Mouse (Mus musculus): ENCODE measurements around the gene Ulk4. TPM values are rescaled to one million over a fixed set of nuclear protein-coding genes. Genes with fewer than 3 reads are reported as not detected.

Ulk4 gene
- polyA plus RNA-seq, 1 experiment from 2014 or later, result 143 TPM

GRCm38 (mm10) chr9:121299223-121299755, 22.3 kb upstream of the Ulk4 start:
- H3K4me3 ChIP-seq (replicated peaks), result peak overlapping the region; percentile 86; the same call in 1 of the 2 replicates
- no peak overlapping the region for H3K9ac ChIP-seq
- no peaks in the 10 kb centered on the region for H3K9me3 ChIP-seq (replicated peaks)
- H3K36me3 ChIP-seq, result no peaks in the 10 kb centered on the region
- H3K27ac ChIP-seq (replicated peaks), result no peak overlapping the region
- WGBS, result 77% methylated on average over 9 of the region's 9 CpGs
- ATAC-seq (ENCODE audit: insufficient number of reproducible peaks, low FRiP score, low TSS enrichment, low read depth), result no peak
- no peaks in the 10 kb centered on the region for H3K27me3 ChIP-seq
- H3K4me1 ChIP-seq, result peaks cover 49% of the 10 kb centered on the region
- peak overlapping the region; percentile 97; the same call in 1 of the 2 replicates for H3K4me2 ChIP-seq (replicated peaks)

GRCm38 (mm10) chr9:121298411-121299091, 21.6 kb upstream of the Ulk4 start:
- no peak for ATAC-seq (ENCODE audit: insufficient number of reproducible peaks, low FRiP score, low TSS enrichment, low read depth)
- Histone ChIP-seq H3K4me1 (peaks cover 45% of the 10 kb centered on the region), H3K27ac (replicated peaks) (peak overlapping the region; percentile 55; the same call in 1 of the 2 replicates), H3K4me3 (replicated peaks) (peak overlapping the region; percentile 86), H3K9me3 (replicated peaks) (no peaks in the 10 kb centered on the region), H3K36me3 (no peaks in the 10 kb centered on the region), H3K9ac (peak overlapping the region; percentile 85), H3K27me3 (0 out of 2 replicates have a peak, but pooled peaks cover 4% of the 10 kb centered on the region), H3K4me2 (replicated peaks) (peak overlapping the region; percentile 97)
- 28% methylated on average over 15 of the region's 15 CpGs for WGBS

GRCm38 (mm10) chr9:121298065-121298398, 21.0 kb upstream of the Ulk4 start:
- Histone ChIP-seq H3K4me2 (replicated peaks) (peak overlapping the region; percentile 97), H3K4me1 (peaks cover 42% of the 10 kb centered on the region), H3K9ac (peak overlapping the region; percentile 85), H3K36me3 (no peaks in the 10 kb centered on the region), H3K4me3 (replicated peaks) (peak overlapping the region; percentile 86), H3K27ac (replicated peaks) (peak overlapping the region; percentile 55; the same call in 1 of the 2 replicates), H3K9me3 (replicated peaks) (no peaks in the 10 kb centered on the region), H3K27me3 (0 out of 2 replicates have a peak, but pooled peaks cover 4% of the 10 kb centered on the region)
- no peak for ATAC-seq (ENCODE audit: insufficient number of reproducible peaks, low FRiP score, low TSS enrichment, low read depth)
- 3% methylated on average over 7 of the region's 7 CpGs for WGBS

GRCm38 (mm10) chr9:121297171-121298064, 20.4 kb upstream of the Ulk4 start, which contains the start of gene Trak1:
Trak1 (plus strand) TSS chr9:121297502.
- peak within 1 kb of the TSS; percentile 55; the same call in 1 of the 2 replicates for H3K27ac ChIP-seq (replicated peaks)
- peak; percentile 86 for ATAC-seq (ENCODE audit: insufficient number of reproducible peaks, low FRiP score, low TSS enrichment, low read depth)
- WGBS, result under 1% methylated on average over 65 of the region's 116 CpGs

GRCm38 (mm10) chr9:121295221-121295620, 18.2 kb upstream of the Ulk4 start:
- no peak for ATAC-seq (ENCODE audit: insufficient number of reproducible peaks, low FRiP score, low TSS enrichment, low read depth)
- WGBS, result 65% methylated on average over 7 of the region's 7 CpGs
- H3K27ac ChIP-seq (replicated peaks), result no peak overlapping the region
- no peak overlapping the region for H3K9ac ChIP-seq
- no peaks in the 10 kb centered on the region for H3K9me3 ChIP-seq (replicated peaks)
- peaks cover 28% of the 10 kb centered on the region for H3K4me1 ChIP-seq
- 0 out of 2 replicates have a peak, but pooled peaks cover 4% of the 10 kb centered on the region for H3K27me3 ChIP-seq
- no peaks in the 10 kb centered on the region for H3K36me3 ChIP-seq
- no peak overlapping the region for H3K4me2 ChIP-seq (replicated peaks)
- no peak overlapping the region for H3K4me3 ChIP-seq (replicated peaks)

More at GRCm38 (mm10) chr9:121297171-121298064, 20.4 kb upstream of the Ulk4 start, which contains the start of gene Trak1:
- peak within 1 kb of the TSS; percentile 86 for H3K4me3 ChIP-seq (replicated peaks)
- peak within 1 kb of the TSS; percentile 97 for H3K4me2 ChIP-seq (replicated peaks)
- peaks cover 40% of the 10 kb centered on the region for H3K4me1 ChIP-seq
- no peaks in the 10 kb centered on the region for H3K36me3 ChIP-seq
- H3K27me3 ChIP-seq, result 0 out of 2 replicates have a peak, but pooled peaks cover 4% of the 10 kb centered on the region
- peak within 1 kb of the TSS; percentile 85 for H3K9ac ChIP-seq
- no peaks in the 10 kb centered on the region for H3K9me3 ChIP-seq (replicated peaks)

GRCm38 (mm10) chr9:121293187-121293586, 16.2 kb upstream of the Ulk4 start:
- no peak overlapping the region for H3K27ac ChIP-seq (replicated peaks)
- 0 out of 2 replicates have a peak, but pooled peaks cover 4% of the 10 kb centered on the region for H3K27me3 ChIP-seq
- no peak for ATAC-seq (ENCODE audit: insufficient number of reproducible peaks, low FRiP score, low TSS enrichment, low read depth)
- no peaks in the 10 kb centered on the region for H3K36me3 ChIP-seq
- no peak overlapping the region for H3K4me3 ChIP-seq (replicated peaks)
- 70% methylated on average over 7 of the region's 7 CpGs for WGBS
- no peak overlapping the region for H3K9ac ChIP-seq
- H3K4me1 ChIP-seq, result peaks cover 8% of the 10 kb centered on the region
- H3K4me2 ChIP-seq (replicated peaks), result no peak overlapping the region
- H3K9me3 ChIP-seq (replicated peaks), result no peaks in the 10 kb centered on the region

- no peak overlapping the region for H3K9ac ChIP-seq
- H3K27me3 ChIP-seq, result 0 out of 2 replicates have a peak, but pooled peaks cover 4% of the 10 kb centered on the region
- H3K4me3 ChIP-seq (replicated peaks), result no peak overlapping the region
- no peak overlapping the region for H3K4me2 ChIP-seq (replicated peaks)
- no peaks in the 10 kb centered on the region for H3K4me1 ChIP-seq
- 71% methylated on average over 2 of the region's 2 CpGs for WGBS
- H3K36me3 ChIP-seq, result no peaks in the 10 kb centered on the region
- H3K9me3 ChIP-seq (replicated peaks), result no peaks in the 10 kb centered on the region
- H3K27ac ChIP-seq (replicated peaks), result no peak overlapping the region
- ATAC-seq (ENCODE audit: insufficient number of reproducible peaks, low FRiP score, low TSS enrichment, low read depth), result no peak
Observed at GRCm38 (mm10) chr9:121291275-121291674, 14.3 kb upstream of the Ulk4 start.

GRCm38 (mm10) chr9:121286325-121286901, 9.4 kb upstream of the Ulk4 start:
- peak overlapping the region; percentile 62 for H3K4me2 ChIP-seq (replicated peaks)
- peak overlapping the region; percentile 44; the same call in 1 of the 2 replicates for H3K9ac ChIP-seq
- no peak for ATAC-seq (ENCODE audit: insufficient number of reproducible peaks, low FRiP score, low TSS enrichment, low read depth)
- peaks cover 5% of the 10 kb centered on the region; the same call in 1 of the 2 replicates for H3K4me1 ChIP-seq
- H3K4me3 ChIP-seq (replicated peaks), result peak overlapping the region; percentile 47
- 72% methylated on average over 3 of the region's 3 CpGs for WGBS
- no peaks in the 10 kb centered on the region for H3K9me3 ChIP-seq (replicated peaks)
- no peaks in the 10 kb centered on the region for H3K36me3 ChIP-seq
- H3K27me3 ChIP-seq, result no peaks in the 10 kb centered on the region
- H3K27ac ChIP-seq (replicated peaks), result no peak overlapping the region

GRCm38 (mm10) chr9:121285341-121286324, 8.6 kb upstream of the Ulk4 start:
- peak; percentile 79; the same call in 1 of the 2 replicates for ATAC-seq (ENCODE audit: insufficient number of reproducible peaks, low FRiP score, low TSS enrichment, low read depth)
- Histone ChIP-seq H3K27ac (replicated peaks) (no peak overlapping the region), H3K4me3 (replicated peaks) (peak overlapping the region; percentile 47), H3K4me2 (replicated peaks) (peak overlapping the region; percentile 62), H3K9me3 (replicated peaks) (no peaks in the 10 kb centered on the region), H3K27me3 (no peaks in the 10 kb centered on the region), H3K36me3 (no peaks in the 10 kb centered on the region), H3K4me1 (peaks cover 5% of the 10 kb centered on the region; the same call in 1 of the 2 replicates), H3K9ac (peak overlapping the region; percentile 44)
- WGBS, result 13% methylated on average over 29 of the region's 29 CpGs

GRCm38 (mm10) chr9:121284422-121284821, 7.4 kb upstream of the Ulk4 start:
- ATAC-seq (ENCODE audit: insufficient number of reproducible peaks, low FRiP score, low TSS enrichment, low read depth), result no peak
- Histone ChIP-seq H3K4me2 (replicated peaks) (no peak overlapping the region), H3K36me3 (no peaks in the 10 kb centered on the region), H3K9me3 (replicated peaks) (no peaks in the 10 kb centered on the region), H3K27me3 (no peaks in the 10 kb centered on the region), H3K9ac (no peak overlapping the region), H3K4me3 (replicated peaks) (no peak overlapping the region), H3K4me1 (peaks cover 5% of the 10 kb centered on the region; the same call in 1 of the 2 replicates), H3K27ac (replicated peaks) (no peak overlapping the region)
- 89% methylated on average over 3 of the region's 3 CpGs for WGBS
